Mouse (Mus musculus) adrenal gland, adult 18-20 months (tissue): ENCODE measurements around the gene Zfpm1. TPM values are rescaled to one million over a fixed set of nuclear protein-coding genes. Genes with fewer than 3 reads are reported as not detected.

Experiments used
- DNase-seq, 2 experiments: peaks; one replicate each; pipeline ENCODE4 v3.0.0; 2021 to 2022; ENCODE audit warnings: low spot score in 2 of 2
- total RNA-seq, 2 experiments: library from RNA; stranded (reverse); gene quantifications; 1 replicate in 1 of 2; 2 replicates in 1 of 2; pipeline ENCODE4 v1.2.3; 2021

Zfpm1 gene
- total RNA-seq, 2 experiments from 2014 or later = 11.8 to 14.2 TPM

DNA sequence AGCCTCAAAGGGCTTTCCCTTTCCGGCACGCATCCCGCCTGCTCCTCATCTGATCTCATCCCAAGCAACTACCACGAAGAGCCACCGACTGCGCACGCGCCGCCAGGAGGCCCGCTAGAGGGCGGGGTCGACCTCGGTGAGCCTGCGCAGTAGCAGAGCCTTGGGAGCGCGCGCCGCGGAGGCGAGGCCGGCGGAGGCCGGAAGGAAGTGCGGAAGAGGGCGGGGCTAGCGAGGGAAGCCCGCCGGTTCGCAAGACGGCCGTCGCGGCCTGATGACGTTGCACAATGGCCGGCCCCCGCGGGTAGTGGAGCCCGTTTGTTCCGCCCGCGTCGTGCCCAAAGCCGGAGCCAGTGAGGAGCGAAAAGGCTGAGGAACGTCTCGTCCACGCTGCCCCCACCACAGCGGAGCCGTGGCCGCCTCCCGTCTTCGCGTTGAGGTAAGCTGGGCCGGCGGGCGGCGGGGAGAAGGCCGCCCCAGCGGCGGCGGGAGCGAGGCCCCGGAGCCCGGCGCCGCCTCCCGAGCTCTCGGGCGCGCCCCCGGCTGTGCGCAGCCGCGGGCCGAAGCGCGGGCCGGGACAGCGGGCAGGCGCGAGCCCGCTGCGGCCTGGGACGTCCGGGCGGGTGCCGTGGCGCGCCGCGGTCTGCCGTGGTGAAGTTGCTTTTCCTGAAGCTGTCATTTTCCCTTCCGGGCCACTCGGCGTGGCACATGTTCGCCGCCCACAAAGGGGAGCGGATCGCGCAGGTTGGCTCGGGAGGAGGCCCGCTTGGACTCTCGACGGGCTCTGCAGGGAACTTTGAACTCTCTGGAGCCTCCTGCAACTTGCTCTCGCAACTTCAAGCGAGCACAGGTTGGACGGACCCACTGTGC is 94.7 kb downstream of the Zfpm1 start, which contains the start of gene Zc3h18:
Gene Zc3h18, plus strand, starts transcription at position 245 of the 867 bp plus-strand sequence.
- DNase-seq = peak; percentile 99 to 100

DNA sequence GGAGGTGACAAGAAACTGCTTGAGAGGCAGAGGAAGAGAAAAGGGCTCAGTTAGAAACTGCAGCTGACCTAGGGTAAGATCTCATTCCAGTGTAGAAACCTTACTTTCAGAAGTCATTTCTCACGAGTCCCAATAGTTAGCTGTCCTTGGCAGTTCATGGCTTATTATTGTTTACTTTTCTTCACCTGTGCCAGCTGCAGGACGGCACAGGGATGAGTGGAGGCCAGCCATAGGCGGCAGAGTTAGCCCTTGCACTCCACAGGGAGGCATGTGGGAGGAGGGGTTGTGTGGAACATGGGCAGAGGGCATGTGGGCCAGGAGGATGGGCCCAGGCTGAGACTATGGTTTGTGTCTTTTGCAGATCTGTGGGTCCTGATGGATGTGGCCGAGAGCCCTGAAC is 101.1 kb downstream of the Zfpm1 start:
- DNase-seq = no peak

Other genes starting within 250 kb of the Zfpm1 start
- gene Trhr2, start 78.6 kb downstream of the Zfpm1 start, total RNA-seq = not detected
- 10 to 100 TPM; 39.9 to 45.1 TPM for gene Zc3h18, start 94.5 kb downstream of the Zfpm1 start, total RNA-seq
- gene Il17c, start 139.9 kb downstream of the Zfpm1 start, total RNA-seq = not detected
- gene Cyba, start 150.8 kb downstream of the Zfpm1 start, total RNA-seq = 10 to 100 TPM; 29.0 to 53.7 TPM
- 10 to 100 TPM; 20.1 to 20.3 TPM for gene Mvd, start 161.3 kb downstream of the Zfpm1 start, total RNA-seq
- not detected for gene Snai3, start 178.6 kb downstream of the Zfpm1 start, total RNA-seq
- 10 to 100 TPM; 39.1 to 66.6 TPM for gene Rnf166, start 193.9 kb downstream of the Zfpm1 start, total RNA-seq
- gene Ctu2, start 194.0 kb downstream of the Zfpm1 start, total RNA-seq = 10 to 100 TPM; 20.8 to 24.2 TPM